Mouse (Mus musculus): ENCODE measurements at regions not wholly inside any gene's neighbourhood (a gene's known extent, or its start where the extent isn't known, plus 50 kb on each side); places are given as distances from the start of the nearest gene placed in this dataset.

DNA sequence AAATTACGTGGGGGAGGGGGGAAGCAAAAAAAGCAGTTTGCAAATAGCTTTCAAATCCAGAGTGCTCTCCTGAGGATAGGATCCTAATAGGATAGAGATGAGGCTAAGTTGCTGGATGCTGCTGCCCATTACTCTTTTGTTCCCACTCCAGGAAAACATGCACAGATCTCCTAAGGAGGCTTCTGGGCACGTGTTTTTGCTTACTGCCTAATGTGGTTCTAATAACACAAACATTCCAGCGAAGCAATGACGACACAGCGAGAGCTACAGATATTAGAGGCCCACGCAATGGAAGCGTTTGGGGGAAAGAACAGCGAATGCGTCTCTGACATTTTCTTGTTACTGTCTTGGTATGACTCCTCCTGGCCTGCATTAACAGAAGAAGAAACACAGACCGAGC is 179.0 kb upstream of the Gm765 start:
- Histone ChIP-seq H3K4me1 (replicated peaks; ENCODE audit: control insufficient read depth, insufficient read depth, low read length) (no peaks in the 10 kb centered on the region), H3K36me3 (ENCODE audit: control insufficient read depth, insufficient read depth, low read length) (no peaks in the 10 kb centered on the region), H3K27ac (ENCODE audit: control insufficient read depth, insufficient read depth, low read length) (no peak overlapping the region), H3K27me3 (ENCODE audit: control insufficient read depth, insufficient read depth, low read length) (no peaks in the 10 kb centered on the region), H3K4me3 (ENCODE audit: control insufficient read depth, insufficient read depth, low read length) (no peak overlapping the region)
- no peak for DNase-seq
- TF ChIP-seq POLR2A (IDR thresholded peaks at IDR 0.05; ENCODE audit: control insufficient read depth, extremely low read depth, insufficient read depth, low read length, poor library complexity) (no peak), CTCF (IDR thresholded peaks at IDR 0.05; ENCODE audit: borderline replicate concordance, control insufficient read depth, extremely low read depth, insufficient read depth, low read length, poor library complexity) (no peak)
- 89% methylated on average over 10 of the region's 10 CpGs for WGBS

DNA sequence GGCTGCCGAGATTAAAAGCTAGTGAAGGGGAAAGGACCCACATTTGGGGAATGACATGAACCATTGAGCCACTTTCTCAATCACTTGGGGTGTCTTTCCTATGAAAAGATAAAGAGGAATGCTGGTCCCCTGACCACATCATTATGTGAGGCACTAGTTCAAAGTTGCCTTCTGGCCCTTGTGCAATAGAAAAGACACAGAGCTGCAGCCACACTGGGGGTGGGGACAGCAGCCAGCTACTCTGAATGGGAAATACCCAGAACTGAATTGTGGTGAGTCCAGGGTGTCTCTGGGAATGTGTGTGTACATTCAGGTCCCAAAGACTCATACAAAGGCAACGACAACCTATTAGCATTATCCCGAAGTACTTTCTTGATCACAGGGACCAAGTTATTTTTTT is 172.3 kb upstream of the Gm765 start:
- DNase-seq = no peak
- WGBS = 93% methylated on average over 3 of the region's 3 CpGs
- Histone ChIP-seq H3K36me3 (ENCODE audit: control insufficient read depth, insufficient read depth, low read length) (no peaks in the 10 kb centered on the region), H3K4me3 (ENCODE audit: control insufficient read depth, insufficient read depth, low read length) (no peak overlapping the region), H3K27me3 (ENCODE audit: control insufficient read depth, insufficient read depth, low read length) (no peaks in the 10 kb centered on the region), H3K4me1 (replicated peaks; ENCODE audit: control insufficient read depth, insufficient read depth, low read length) (no peaks in the 10 kb centered on the region), H3K27ac (ENCODE audit: control insufficient read depth, insufficient read depth, low read length) (no peak overlapping the region)
- TF ChIP-seq CTCF (IDR thresholded peaks at IDR 0.05; ENCODE audit: borderline replicate concordance, control insufficient read depth, extremely low read depth, insufficient read depth, low read length, poor library complexity) (no peak), POLR2A (IDR thresholded peaks at IDR 0.05; ENCODE audit: control insufficient read depth, extremely low read depth, insufficient read depth, low read length, poor library complexity) (no peak)

DNA sequence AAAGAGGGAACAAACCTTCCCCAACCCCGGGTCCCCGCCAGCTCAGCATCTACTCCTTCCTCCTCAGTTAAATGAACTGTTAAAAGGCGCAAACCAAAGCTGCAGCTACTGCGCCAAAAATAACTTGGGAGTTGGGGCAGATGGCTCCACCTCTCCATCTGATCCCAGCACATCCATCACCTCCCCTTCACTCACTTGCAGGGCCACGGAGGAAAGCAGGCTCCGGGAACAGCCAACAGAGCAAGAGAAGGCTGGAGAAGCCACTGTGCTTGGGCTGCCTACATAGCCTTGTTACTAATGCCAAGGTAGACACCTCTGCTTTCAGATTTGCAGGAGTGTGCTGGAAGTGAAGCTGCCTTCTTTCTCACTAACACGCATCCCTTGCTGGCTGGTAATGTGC is 171.8 kb upstream of the Gm765 start:
- Histone ChIP-seq H3K4me3 (ENCODE audit: control insufficient read depth, insufficient read depth, low read length) (no peak overlapping the region), H3K27ac (ENCODE audit: control insufficient read depth, insufficient read depth, low read length) (no peak overlapping the region), H3K36me3 (ENCODE audit: control insufficient read depth, insufficient read depth, low read length) (no peaks in the 10 kb centered on the region), H3K27me3 (ENCODE audit: control insufficient read depth, insufficient read depth, low read length) (no peaks in the 10 kb centered on the region), H3K4me1 (replicated peaks; ENCODE audit: control insufficient read depth, insufficient read depth, low read length) (no peaks in the 10 kb centered on the region)
- no peak for DNase-seq
- 54% methylated on average over 7 of the region's 7 CpGs for WGBS
- no peak for TF ChIP-seq CTCF (IDR thresholded peaks at IDR 0.05; ENCODE audit: borderline replicate concordance, control insufficient read depth, extremely low read depth, insufficient read depth, low read length, poor library complexity)
- no peak for TF ChIP-seq POLR2A (IDR thresholded peaks at IDR 0.05; ENCODE audit: control insufficient read depth, extremely low read depth, insufficient read depth, low read length, poor library complexity)

DNA sequence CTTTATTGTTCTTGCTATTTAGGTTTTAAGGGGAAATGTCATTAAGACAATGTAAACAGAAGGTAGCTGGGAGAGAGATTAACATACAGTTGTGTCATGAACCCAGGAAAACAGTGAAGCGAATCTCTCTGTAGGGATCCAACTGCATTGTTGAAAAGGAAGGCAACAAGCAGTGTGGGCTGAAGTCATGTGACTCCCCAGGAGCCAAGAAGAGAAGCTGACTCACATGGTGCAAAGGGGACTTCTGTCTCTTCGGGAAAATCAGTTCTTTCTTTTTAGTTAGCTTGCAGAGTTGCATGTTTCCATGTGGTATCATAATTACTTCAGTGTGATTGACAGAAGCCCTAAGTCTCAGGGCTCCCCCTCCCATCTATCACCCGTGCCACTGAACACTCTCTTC is 170.7 kb upstream of the Gm765 start:
- H3K4me1 ChIP-seq (replicated peaks; ENCODE audit: control insufficient read depth, insufficient read depth, low read length) = no peaks in the 10 kb centered on the region
- TF ChIP-seq POLR2A (IDR thresholded peaks at IDR 0.05; ENCODE audit: control insufficient read depth, extremely low read depth, insufficient read depth, low read length, poor library complexity) (no peak), CTCF (IDR thresholded peaks at IDR 0.05; ENCODE audit: borderline replicate concordance, control insufficient read depth, extremely low read depth, insufficient read depth, low read length, poor library complexity) (no peak)
- H3K36me3 ChIP-seq (ENCODE audit: control insufficient read depth, insufficient read depth, low read length) = no peaks in the 10 kb centered on the region
- DNase-seq = no peak
- WGBS = 43% methylated on average over 3 of the region's 3 CpGs
- H3K27ac ChIP-seq (ENCODE audit: control insufficient read depth, insufficient read depth, low read length) = no peak overlapping the region
- no peak overlapping the region for H3K4me3 ChIP-seq (ENCODE audit: control insufficient read depth, insufficient read depth, low read length)
- H3K27me3 ChIP-seq (ENCODE audit: control insufficient read depth, insufficient read depth, low read length) = no peaks in the 10 kb centered on the region

DNA sequence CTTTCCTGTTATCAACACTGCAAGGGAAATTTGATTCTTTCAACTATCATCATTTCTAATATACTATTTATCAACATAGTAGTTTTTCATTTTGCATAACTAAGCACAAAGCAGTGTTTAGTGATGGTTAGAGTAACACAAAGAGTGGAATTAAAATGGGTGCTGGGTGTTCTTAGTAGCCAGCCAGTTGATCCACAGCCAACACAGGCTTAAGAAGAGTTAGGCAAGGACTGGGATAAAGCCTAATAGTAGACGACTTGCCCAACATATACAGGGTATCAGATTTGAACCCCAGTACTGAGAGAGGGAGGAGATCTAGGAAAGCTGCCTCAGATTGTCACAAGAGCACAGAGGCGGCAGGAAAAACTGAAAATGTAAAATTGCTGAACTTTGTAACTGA is 160.2 kb upstream of the Gm765 start:
- Histone ChIP-seq H3K36me3 (ENCODE audit: control insufficient read depth, insufficient read depth, low read length) (no peaks in the 10 kb centered on the region), H3K4me1 (replicated peaks; ENCODE audit: control insufficient read depth, insufficient read depth, low read length) (no peaks in the 10 kb centered on the region), H3K4me3 (ENCODE audit: control insufficient read depth, insufficient read depth, low read length) (no peak overlapping the region), H3K27ac (ENCODE audit: control insufficient read depth, insufficient read depth, low read length) (no peak overlapping the region), H3K27me3 (ENCODE audit: control insufficient read depth, insufficient read depth, low read length) (no peaks in the 10 kb centered on the region)
- no peak for DNase-seq
- no peak for TF ChIP-seq POLR2A (IDR thresholded peaks at IDR 0.05; ENCODE audit: control insufficient read depth, extremely low read depth, insufficient read depth, low read length, poor library complexity)
- no peak for TF ChIP-seq CTCF (IDR thresholded peaks at IDR 0.05; ENCODE audit: borderline replicate concordance, control insufficient read depth, extremely low read depth, insufficient read depth, low read length, poor library complexity)
- 81% methylated on average over 2 of the region's 2 CpGs for WGBS

DNA sequence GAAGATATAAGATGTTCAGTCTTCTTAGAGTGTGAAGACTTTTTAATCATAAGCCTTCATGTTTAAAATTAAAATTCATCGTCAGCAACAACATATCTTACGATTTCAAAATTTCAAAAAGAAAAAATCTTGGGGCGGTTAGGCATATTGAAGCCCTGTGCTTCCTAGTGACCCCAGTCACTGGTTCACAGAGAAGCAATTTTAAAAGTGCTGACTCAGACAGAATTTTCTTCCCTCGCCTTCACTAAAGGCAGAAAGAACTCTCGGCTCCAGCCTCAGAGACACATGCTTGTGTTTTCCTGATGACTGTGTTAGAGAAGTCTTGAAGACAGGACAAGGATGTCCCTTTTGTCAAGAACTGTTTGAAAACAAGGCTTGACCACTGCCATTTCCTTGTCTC is 157.2 kb upstream of the Gm765 start:
- H3K4me1 ChIP-seq (replicated peaks; ENCODE audit: control insufficient read depth, insufficient read depth, low read length) = no peaks in the 10 kb centered on the region
- WGBS = 90% methylated on average over 5 of the region's 5 CpGs

DNA sequence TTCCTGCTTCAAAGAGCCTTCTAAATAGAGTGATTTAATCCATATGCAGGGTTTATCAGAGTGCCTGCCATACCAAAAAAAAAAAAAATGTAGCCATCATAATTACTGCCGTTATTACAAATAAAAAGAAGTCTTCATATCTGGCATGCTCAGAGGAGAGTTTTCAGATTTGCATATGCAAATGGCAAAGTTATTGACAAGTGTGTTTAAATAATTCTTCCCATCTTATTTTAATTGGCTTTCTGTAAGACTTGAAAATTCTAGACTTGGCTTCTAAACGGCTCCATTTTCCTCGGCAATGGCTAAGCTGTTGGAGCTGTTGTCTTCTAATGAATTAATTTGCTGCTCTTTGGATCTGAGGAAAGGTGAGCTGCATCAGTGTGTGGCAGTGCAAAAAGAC is 144.1 kb upstream of the Gm765 start:
- Histone ChIP-seq H3K4me3 (ENCODE audit: control insufficient read depth, insufficient read depth, low read length) (no peak overlapping the region), H3K36me3 (ENCODE audit: control insufficient read depth, insufficient read depth, low read length) (no peaks in the 10 kb centered on the region), H3K4me1 (replicated peaks; ENCODE audit: control insufficient read depth, insufficient read depth, low read length) (no peaks in the 10 kb centered on the region), H3K27me3 (ENCODE audit: control insufficient read depth, insufficient read depth, low read length) (no peaks in the 10 kb centered on the region), H3K27ac (ENCODE audit: control insufficient read depth, insufficient read depth, low read length) (no peak overlapping the region)
- DNase-seq = no peak
- WGBS = 96% methylated on average over 3 of the region's 3 CpGs
- TF ChIP-seq POLR2A (IDR thresholded peaks at IDR 0.05; ENCODE audit: control insufficient read depth, extremely low read depth, insufficient read depth, low read length, poor library complexity) (no peak), CTCF (IDR thresholded peaks at IDR 0.05; ENCODE audit: borderline replicate concordance, control insufficient read depth, extremely low read depth, insufficient read depth, low read length, poor library complexity) (no peak)

More for the DNA sequence above, 157.2 kb upstream of the Gm765 start:
- Histone ChIP-seq H3K27me3 (ENCODE audit: control insufficient read depth, insufficient read depth, low read length) (no peaks in the 10 kb centered on the region), H3K36me3 (ENCODE audit: control insufficient read depth, insufficient read depth, low read length) (no peaks in the 10 kb centered on the region), H3K27ac (ENCODE audit: control insufficient read depth, insufficient read depth, low read length) (no peak overlapping the region), H3K4me3 (ENCODE audit: control insufficient read depth, insufficient read depth, low read length) (no peak overlapping the region)
- DNase-seq = no peak
- TF ChIP-seq POLR2A (IDR thresholded peaks at IDR 0.05; ENCODE audit: control insufficient read depth, extremely low read depth, insufficient read depth, low read length, poor library complexity) (no peak), CTCF (IDR thresholded peaks at IDR 0.05; ENCODE audit: borderline replicate concordance, control insufficient read depth, extremely low read depth, insufficient read depth, low read length, poor library complexity) (no peak)

All from thymus, adult 2 months (tissue).